Mouse (Mus musculus) heart, adult 2 months (tissue): ENCODE measurements around the gene Arhgap5. TPM values are rescaled to one million over a fixed set of nuclear protein-coding genes. Genes with fewer than 3 reads are reported as not detected.
A peak's percentile ranks its signal among the peaks of the same experiment; 100 is the strongest.

Experiments
- DNase-seq, 2 experiments: peaks; one replicate each; pipeline ENCODE4 v3.0.0; 2021
- H3K27ac ChIP-seq: fragments of 200-600 bp; 2 replicates; pipeline ENCODE4 v1.8.1; 2022
- H3K27me3 ChIP-seq: fragments of 200-500 bp; 2 replicates; pipeline ENCODE4 v1.6.1; 2012; ENCODE audit warnings: mild to moderate bottlenecking, low read length, inconsistent platforms, mixed read lengths; ENCODE audit not compliant: control insufficient read depth, insufficient read depth
- H3K36me3 ChIP-seq: fragments of 200-500 bp; 2 replicates; pipeline ENCODE4 v1.6.1; 2012; ENCODE audit warnings: low read length, inconsistent platforms; ENCODE audit not compliant: control insufficient read depth, insufficient read depth
- H3K4me1 ChIP-seq: fragments of 200-500 bp; 2 replicates; pipeline ENCODE4 v1.6.1; 2011; ENCODE audit warnings: low read length; ENCODE audit not compliant: control insufficient read depth, insufficient read depth
- H3K4me3 ChIP-seq: fragments of 200-600 bp; 2 replicates; pipeline ENCODE4 v1.8.1; 2022
- H3K79me2 ChIP-seq: fragments of 200-500 bp; replicated peaks from 2 replicates; pipeline ENCODE4 v1.6.1; 2012; ENCODE audit warnings: mild to moderate bottlenecking, inconsistent platforms, low read length, moderate library complexity, mixed read lengths; ENCODE audit not compliant: control insufficient read depth, insufficient read depth
- H3K9ac ChIP-seq: fragments of 200-500 bp; 2 replicates; pipeline ENCODE4 v1.6.1; 2012; ENCODE audit warnings: low read depth, mild to moderate bottlenecking, control low read depth, inconsistent platforms, low read length, mixed read lengths
- CTCF ChIP-seq: fragments of 200-600 bp; IDR thresholded peaks from 2 replicates; pipeline ENCODE4 v1.8.1; 2022; ENCODE audit warnings: antibody characterized with exemption, mild to moderate bottlenecking, moderate library complexity
- EP300 ChIP-seq: fragments of 200-500 bp; IDR thresholded peaks from 2 replicates; pipeline ENCODE4 v1.6.1; 2011; ENCODE audit warnings: low read depth, low read length, control low read depth; ENCODE audit not compliant: insufficient read depth
- POLR2A ChIP-seq: fragments of 200-500 bp; IDR thresholded peaks from 2 replicates; pipeline ENCODE4 v1.6.1; 2011; ENCODE audit warnings: mild to moderate bottlenecking, low read depth, low read length, control low read depth; ENCODE audit not compliant: insufficient read depth
- WGBS: fragments of 180-500 bp; shearing (Covaris S2); methylation state at CpG from one replicate; pipeline ENCODE4 v1.1.7; 2018; 5-methylcytosine and 5-hydroxymethylcytosine counted together
- intact Hi-C: fragments of 180-260 bp; cut with DNase I; formaldehyde crosslinking; loops from one replicate; pipeline ENCODE4 v1.15.1; 2025
- polyA plus RNA-seq: library from polyadenylated mRNA; depleted of rRNA; stranded (reverse); fragments of >200 nt; gene quantifications from 2 replicates; pipeline ENCODE4 v1.2.3, GENCODE M21; 2012
- total RNA-seq, 2 experiments: library from RNA; stranded (reverse); gene quantifications; 2 replicates each; pipeline ENCODE4 v1.2.3; 2021

Gene Arhgap5
- total and polyA plus RNA-seq, 3 experiments, result 7.3 to 81.3 (median 72.2) TPM

GRCm38 (mm10) chr12:52493281-52493681 lies 10.5 kb upstream of the Arhgap5 start:
- H3K4me1 ChIP-seq, result peaks cover 2% of the 10 kb centered on the region
- H3K9ac ChIP-seq, result no peak overlapping the region
- H3K27ac ChIP-seq, result no peak overlapping the region
- H3K36me3 ChIP-seq, result no peaks in the 10 kb centered on the region
- no peaks in the 10 kb centered on the region for H3K79me2 ChIP-seq
- H3K27me3 ChIP-seq, result no peaks in the 10 kb centered on the region
- no peak for DNase-seq
- H3K4me3 ChIP-seq, result no peak overlapping the region
- no peak for TF ChIP-seq EP300
- TF ChIP-seq POLR2A, result no peak
- no peak for TF ChIP-seq CTCF
- intact Hi-C loops, result no loop called here
- WGBS, result 52% methylated on average over 6 of the region's 6 CpGs

- intact Hi-C loops, result no loop called here
These were observed 6.6 kb upstream of the Arhgap5 start for GRCm38 (mm10) chr12:52497209-52497608.

GRCm38 (mm10) chr12:52500915-52501833 lies 2.6 kb upstream of the Arhgap5 start:
- H3K4me3 ChIP-seq, result no peak overlapping the region
- no peaks in the 10 kb centered on the region for H3K27me3 ChIP-seq
- DNase-seq, result no peak
- no peaks in the 10 kb centered on the region; the same call in 1 of the 2 replicates for H3K4me1 ChIP-seq
- intact Hi-C loops, result loop anchor here (1.0 to 5.0 kb wide), 3 partner anchors 137 to 332 kb away; no protein-coding TSS in a partner anchor
- H3K36me3 ChIP-seq, result peaks cover 2% of the 10 kb centered on the region; the same call in 1 of the 2 replicates
- 69% methylated on average over 8 of the region's 8 CpGs for WGBS
- TF ChIP-seq EP300 (no peak), CTCF (peak; percentile 87)
- H3K79me2 ChIP-seq, result no peaks in the 10 kb centered on the region
- H3K27ac ChIP-seq, result no peak overlapping the region
- H3K9ac ChIP-seq, result no peak overlapping the region

More at GRCm38 (mm10) chr12:52497209-52497608, 6.6 kb upstream of the Arhgap5 start:
- no peaks in the 10 kb centered on the region for H3K27me3 ChIP-seq
- WGBS, result 52% methylated on average over 3 of the region's 3 CpGs
- no peaks in the 10 kb centered on the region for H3K4me1 ChIP-seq
- DNase-seq, result no peak
- H3K4me3 ChIP-seq, result no peak overlapping the region
- no peaks in the 10 kb centered on the region for H3K36me3 ChIP-seq
- no peaks in the 10 kb centered on the region for H3K79me2 ChIP-seq
- TF ChIP-seq EP300 (no peak), POLR2A (no peak), CTCF (no peak)
- no peak overlapping the region for H3K9ac ChIP-seq
- H3K27ac ChIP-seq, result no peak overlapping the region

GRCm38 (mm10) chr12:52502161-52502560 lies 1.6 kb upstream of the Arhgap5 start:
- TF ChIP-seq EP300 (no peak), CTCF (no peak), POLR2A (no peak)
- H3K27ac ChIP-seq, result no peak overlapping the region

GRCm38 (mm10) chr12:52503131-52503455 lies 679 bp upstream of the Arhgap5 start:
- Histone ChIP-seq H3K79me2 (0 out of 2 replicates have a peak, but pooled peaks cover 1% of the 10 kb centered on the region), H3K36me3 (peaks cover 5% of the 10 kb centered on the region; the same call in 1 of the 2 replicates), H3K27me3 (no peaks in the 10 kb centered on the region), H3K4me3 (peak overlapping the region; percentile 71), H3K4me1 (no peaks in the 10 kb centered on the region; the same call in 1 of the 2 replicates), H3K27ac (peak overlapping the region; percentile 91), H3K9ac (peak overlapping the region; percentile 60)
- under 1% methylated on average over 13 of the region's 13 CpGs for WGBS
- intact Hi-C loops, result loop anchor here (2.0 to 5.0 kb wide), 3 partner anchors 108 to 392 kb away; no protein-coding TSS in a partner anchor
- no peak for DNase-seq
- TF ChIP-seq EP300 (no peak), POLR2A (no peak), CTCF (no peak)

More at GRCm38 (mm10) chr12:52502161-52502560, 1.6 kb upstream of the Arhgap5 start:
- WGBS, result 86% methylated on average over 3 of the region's 3 CpGs
- Histone ChIP-seq H3K4me3 (no peak overlapping the region), H3K4me1 (no peaks in the 10 kb centered on the region; the same call in 1 of the 2 replicates), H3K36me3 (peaks cover 5% of the 10 kb centered on the region; the same call in 1 of the 2 replicates), H3K27me3 (no peaks in the 10 kb centered on the region), H3K9ac (no peak overlapping the region), H3K79me2 (no peaks in the 10 kb centered on the region)
- no peak for DNase-seq
- intact Hi-C loops, result loop anchor here (2.0 to 5.0 kb wide), 3 partner anchors 107 to 393 kb away; no protein-coding TSS in a partner anchor
